Mouse (Mus musculus) small intestine, adult 2 months (tissue): Measurements from ENCODE around the gene Csf2ra.

Experiments used
- CTCF ChIP-seq: fragments of 200-500 bp; IDR thresholded peaks from 2 replicates; pipeline ENCODE4 v1.5.1; 2012; ENCODE audit warnings: low read depth, mild to moderate bottlenecking, control low read depth, inconsistent platforms, low read length, moderate library complexity, mixed read lengths; ENCODE audit not compliant: insufficient replicate concordance, insufficient read length; ENCODE audit errors: extremely low read depth
- POLR2A ChIP-seq: fragments of 200-500 bp; IDR thresholded peaks from 2 replicates; pipeline ENCODE4 v1.6.1; 2012; ENCODE audit warnings: low read depth, mild to moderate bottlenecking, control low read depth, inconsistent platforms, low read length, moderate library complexity

DNA sequence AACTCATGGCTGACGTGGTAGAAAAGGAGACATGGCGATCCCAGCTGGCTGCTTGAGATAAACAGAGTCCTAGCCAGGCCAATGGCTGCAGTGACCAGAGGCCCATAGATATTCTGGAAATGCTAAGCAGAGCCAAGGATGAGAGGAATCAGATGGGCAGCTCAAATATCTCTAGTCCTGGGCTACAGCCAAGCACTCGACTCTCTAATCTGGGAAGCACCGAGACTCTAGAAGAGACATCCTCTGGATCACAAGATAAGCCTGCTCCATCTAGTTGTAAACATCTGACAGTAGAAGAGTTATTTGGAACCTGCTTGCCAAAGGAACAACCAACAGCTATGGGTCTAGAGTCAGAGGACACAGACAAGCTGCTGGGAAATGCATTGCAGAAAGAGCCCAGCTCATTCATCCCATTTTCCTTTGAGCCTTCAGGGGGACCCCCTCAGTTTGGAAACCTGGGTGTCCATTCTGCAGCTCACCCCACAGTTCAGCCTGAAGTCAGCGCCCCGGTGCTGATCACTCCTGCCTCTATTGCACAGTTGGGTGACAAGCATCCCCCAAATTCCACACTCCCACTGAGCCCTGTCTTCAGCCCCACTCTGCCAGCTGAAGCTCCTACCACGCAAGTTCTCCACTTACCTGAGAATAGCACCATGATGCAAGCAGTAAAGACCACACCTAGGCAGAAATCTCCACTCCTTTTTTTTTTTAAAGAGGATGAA, 28.1 kb upstream of the Csf2ra start:
- TF ChIP-seq POLR2A, result no peak
- no peak for TF ChIP-seq CTCF
